Mouse (Mus musculus) brown adipose tissue, adult 24 weeks (tissue): ENCODE results near the gene Nudt15. TPM values are rescaled to one million over a fixed set of nuclear protein-coding genes. Genes with fewer than 3 reads are reported as not detected.

Source experiments
- H3K27ac ChIP-seq: fragments of 200-500 bp; replicated peaks from 2 replicates; pipeline ENCODE4 v1.5.1; 2012; ENCODE audit warnings: low read depth, mild to moderate bottlenecking, low read length
- H3K4me1 ChIP-seq: fragments of 200-500 bp; 2 replicates; pipeline ENCODE4 v1.6.1; 2012; ENCODE audit warnings: low read length, mixed read lengths; ENCODE audit not compliant: control insufficient read depth, insufficient read depth, insufficient read length
- H3K4me3 ChIP-seq: fragments of 200-500 bp; 2 replicates; pipeline ENCODE4 v1.5.1; 2012; ENCODE audit warnings: low read depth, mild to moderate bottlenecking, low read length, moderate library complexity; ENCODE audit not compliant: insufficient read depth
- polyA plus RNA-seq: library from polyadenylated mRNA; stranded (reverse); fragments of >200 nt; gene quantifications from 2 replicates; pipeline ENCODE4 v1.2.4, GENCODE M21; 2012; ENCODE audit not compliant: missing spikeins, insufficient read depth, insufficient read length

The Nudt15 gene
- polyA plus RNA-seq, 1 experiment, result 11.5 TPM

DNA sequence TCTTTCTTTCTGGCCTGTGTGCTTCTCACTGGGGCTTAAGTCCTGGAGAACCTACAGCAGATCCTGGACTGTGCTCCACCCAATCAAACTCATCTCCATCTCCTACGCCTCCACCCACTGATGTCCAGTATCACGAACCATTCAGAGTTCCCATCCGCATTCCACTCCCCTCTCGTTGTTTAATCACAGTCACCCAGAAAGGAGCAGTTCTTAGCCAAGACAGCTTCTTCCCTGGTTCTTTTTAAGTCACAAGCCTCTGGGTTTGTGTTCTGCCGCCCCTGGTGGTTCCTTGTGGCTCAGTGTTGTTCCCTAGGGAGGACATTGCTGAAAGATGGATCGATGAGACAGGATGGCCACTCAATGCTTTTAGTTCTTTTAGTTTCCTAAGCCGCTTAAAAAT lies 52.3 kb downstream of the Nudt15 start:
- no peak overlapping the region for H3K4me3 ChIP-seq
- H3K4me1 ChIP-seq, result no peaks in the 10 kb centered on the region
- no peak overlapping the region for H3K27ac ChIP-seq

GRCm38 (mm10) chr14:73494122-73494521 lies 53.9 kb downstream of the Nudt15 start:
- Histone ChIP-seq H3K4me3 (no peak overlapping the region), H3K4me1 (no peaks in the 10 kb centered on the region), H3K27ac (no peak overlapping the region)

GRCm38 (mm10) chr14:73493356-73493755 lies 54.7 kb downstream of the Nudt15 start:
- no peak overlapping the region for H3K4me3 ChIP-seq
- H3K4me1 ChIP-seq, result no peaks in the 10 kb centered on the region; the same call in 1 of the 2 replicates
- no peak overlapping the region for H3K27ac ChIP-seq

GRCm38 (mm10) chr14:73486641-73487040 lies 61.4 kb downstream of the Nudt15 start:
- no peak overlapping the region for H3K4me3 ChIP-seq
- no peak overlapping the region for H3K27ac ChIP-seq
- H3K4me1 ChIP-seq, result no peaks in the 10 kb centered on the region; the same call in 1 of the 2 replicates

DNA sequence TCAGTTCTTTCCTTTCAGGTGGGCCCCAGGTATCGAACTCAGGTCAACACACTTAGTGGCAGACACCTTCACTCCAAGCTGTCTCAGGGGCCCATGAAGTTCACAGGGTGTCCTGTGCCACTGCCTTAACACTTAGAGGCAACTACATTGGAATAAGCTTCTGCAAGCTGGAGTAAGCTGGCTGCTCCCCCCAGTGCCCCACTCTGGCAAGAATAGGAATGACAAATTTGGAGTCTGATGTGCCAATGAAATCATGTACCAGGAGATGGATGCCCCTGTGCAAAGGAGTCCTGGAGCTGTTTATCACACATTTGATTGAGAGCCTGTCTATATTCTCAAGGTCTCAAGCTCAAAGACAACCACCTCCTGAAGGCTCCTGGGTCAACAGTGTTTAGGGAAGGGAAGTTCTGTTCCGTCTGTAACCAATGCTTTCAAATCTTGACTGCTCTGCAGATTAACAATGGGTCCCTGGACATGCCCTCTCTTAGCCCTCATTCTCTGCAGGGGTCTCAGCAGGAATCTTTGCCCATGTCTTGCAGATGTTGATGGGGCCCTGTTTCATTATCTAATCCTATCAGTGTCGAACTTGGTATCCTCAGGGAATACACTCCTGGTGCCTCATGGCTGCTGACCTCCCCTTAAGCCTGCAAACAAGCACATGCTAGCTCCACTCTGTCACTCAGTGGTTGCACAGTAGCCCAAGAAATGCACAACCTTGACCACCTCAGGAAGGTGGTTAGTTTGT lies 63.5 kb downstream of the Nudt15 start:
- Histone ChIP-seq H3K27ac (no peak overlapping the region), H3K4me1 (no peaks in the 10 kb centered on the region; the same call in 1 of the 2 replicates), H3K4me3 (no peak overlapping the region)

DNA sequence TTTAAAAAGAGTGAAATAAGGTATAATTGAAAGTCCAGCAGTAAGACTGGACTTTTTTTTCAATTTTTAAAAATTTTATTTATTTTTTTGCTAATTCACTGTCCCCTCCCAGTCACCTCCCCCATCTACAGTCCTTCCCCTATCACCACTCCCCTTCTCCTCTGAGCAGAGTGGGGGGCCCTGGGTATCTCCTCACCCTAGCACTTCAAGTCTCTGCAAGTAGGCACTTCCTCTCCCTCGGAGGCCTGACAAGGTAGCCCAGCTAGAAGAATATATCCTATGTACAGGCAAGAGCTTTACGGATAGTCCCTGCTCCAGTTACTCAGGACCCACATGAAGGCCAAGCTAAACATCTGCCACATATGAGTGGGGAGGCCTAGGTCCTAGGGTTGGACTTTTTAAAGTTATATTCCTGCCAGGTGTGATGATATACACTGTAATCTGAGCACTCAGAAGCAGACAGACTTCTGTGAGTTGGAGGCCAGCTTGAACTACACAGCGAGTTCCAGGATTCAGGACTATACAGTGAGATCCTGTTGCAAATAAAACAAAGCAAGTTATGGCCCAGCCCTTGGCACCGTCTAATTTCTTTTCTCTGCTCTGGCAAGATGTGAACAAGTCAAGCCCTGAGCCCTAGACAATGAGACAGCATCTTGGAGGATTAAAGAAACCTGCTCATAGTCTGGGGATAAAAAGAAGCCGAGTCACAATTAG lies 64.4 kb downstream of the Nudt15 start:
- Histone ChIP-seq H3K27ac (no peak overlapping the region), H3K4me3 (no peak overlapping the region), H3K4me1 (no peaks in the 10 kb centered on the region; the same call in 1 of the 2 replicates)

DNA sequence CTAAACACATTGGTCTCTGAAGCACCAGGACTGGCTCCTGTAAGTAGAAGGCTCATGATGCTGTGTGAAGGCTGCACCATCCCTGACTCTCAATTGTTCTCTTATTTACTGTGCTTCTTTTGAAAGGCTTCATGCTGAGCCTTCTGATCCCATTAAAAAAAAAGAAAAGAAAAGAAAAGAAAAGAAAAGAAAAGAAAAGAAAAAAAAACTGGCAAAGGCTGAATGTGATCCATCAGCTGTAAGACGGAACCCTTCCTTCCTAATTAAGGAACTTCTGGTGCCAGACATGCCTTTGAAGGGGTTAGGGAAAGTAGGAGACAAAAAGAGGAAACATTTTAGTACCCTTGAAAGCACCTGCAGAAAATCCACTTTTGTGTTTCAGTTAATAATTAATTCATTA lies 68.3 kb downstream of the Nudt15 start:
- Histone ChIP-seq H3K4me3 (no peak overlapping the region), H3K4me1 (peaks cover 10% of the 10 kb centered on the region; the same call in 1 of the 2 replicates)

GRCm38 (mm10) chr14:73478321-73478720 lies 69.7 kb downstream of the Nudt15 start:
- Histone ChIP-seq H3K4me3 (no peak overlapping the region), H3K4me1 (peaks cover 17% of the 10 kb centered on the region; the same call in 1 of the 2 replicates)

More for the DNA sequence above, 68.3 kb downstream of the Nudt15 start:
- H3K27ac ChIP-seq, result no peak overlapping the region

GRCm38 (mm10) chr14:73477077-73477476 lies 71.0 kb downstream of the Nudt15 start:
- H3K27ac ChIP-seq, result peak overlapping the region; percentile 86
- H3K4me1 ChIP-seq, result peaks cover 17% of the 10 kb centered on the region; the same call in 1 of the 2 replicates
- H3K4me3 ChIP-seq, result no peak overlapping the region

More at GRCm38 (mm10) chr14:73478321-73478720, 69.7 kb downstream of the Nudt15 start:
- no peak overlapping the region for H3K27ac ChIP-seq

- H3K4me3 ChIP-seq, result no peak overlapping the region
- H3K27ac ChIP-seq, result peak overlapping the region; percentile 86
- peaks cover 17% of the 10 kb centered on the region; the same call in 1 of the 2 replicates for H3K4me1 ChIP-seq
Observed at GRCm38 (mm10) chr14:73476361-73476934, 71.6 kb downstream of the Nudt15 start.

GRCm38 (mm10) chr14:73475506-73475905 lies 72.5 kb downstream of the Nudt15 start:
- H3K4me3 ChIP-seq, result no peak overlapping the region
- H3K4me1 ChIP-seq, result peaks cover 17% of the 10 kb centered on the region; the same call in 1 of the 2 replicates
- H3K27ac ChIP-seq, result peak overlapping the region; percentile 86

DNA sequence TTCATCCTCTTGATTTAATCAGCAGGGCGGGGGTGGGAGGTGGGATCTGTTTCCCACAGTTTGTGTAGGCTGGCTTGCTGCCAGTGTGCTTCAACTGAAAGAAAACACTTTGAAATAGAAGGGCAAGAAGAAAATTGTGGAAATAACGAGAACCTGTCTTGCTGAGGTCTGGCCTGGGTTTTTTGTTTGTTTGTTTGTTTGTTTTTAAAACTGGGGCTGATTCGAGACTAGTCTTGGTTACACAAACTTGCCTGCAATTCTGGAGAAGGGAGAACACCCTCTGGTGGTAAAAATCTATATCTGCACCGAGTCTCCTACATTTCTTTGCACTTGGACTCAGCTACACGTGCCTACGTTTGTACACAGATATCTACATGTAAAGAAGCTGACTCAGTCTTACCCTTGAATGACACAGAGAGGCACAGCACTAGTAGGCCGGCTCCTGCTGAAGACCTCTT lies 73.4 kb downstream of the Nudt15 start:
- Histone ChIP-seq H3K4me1 (peaks cover 17% of the 10 kb centered on the region; the same call in 1 of the 2 replicates), H3K4me3 (0 out of 2 replicates have a peak overlapping the region, but pooled peaks have one; percentile 9), H3K27ac (peak overlapping the region; percentile 91)

DNA sequence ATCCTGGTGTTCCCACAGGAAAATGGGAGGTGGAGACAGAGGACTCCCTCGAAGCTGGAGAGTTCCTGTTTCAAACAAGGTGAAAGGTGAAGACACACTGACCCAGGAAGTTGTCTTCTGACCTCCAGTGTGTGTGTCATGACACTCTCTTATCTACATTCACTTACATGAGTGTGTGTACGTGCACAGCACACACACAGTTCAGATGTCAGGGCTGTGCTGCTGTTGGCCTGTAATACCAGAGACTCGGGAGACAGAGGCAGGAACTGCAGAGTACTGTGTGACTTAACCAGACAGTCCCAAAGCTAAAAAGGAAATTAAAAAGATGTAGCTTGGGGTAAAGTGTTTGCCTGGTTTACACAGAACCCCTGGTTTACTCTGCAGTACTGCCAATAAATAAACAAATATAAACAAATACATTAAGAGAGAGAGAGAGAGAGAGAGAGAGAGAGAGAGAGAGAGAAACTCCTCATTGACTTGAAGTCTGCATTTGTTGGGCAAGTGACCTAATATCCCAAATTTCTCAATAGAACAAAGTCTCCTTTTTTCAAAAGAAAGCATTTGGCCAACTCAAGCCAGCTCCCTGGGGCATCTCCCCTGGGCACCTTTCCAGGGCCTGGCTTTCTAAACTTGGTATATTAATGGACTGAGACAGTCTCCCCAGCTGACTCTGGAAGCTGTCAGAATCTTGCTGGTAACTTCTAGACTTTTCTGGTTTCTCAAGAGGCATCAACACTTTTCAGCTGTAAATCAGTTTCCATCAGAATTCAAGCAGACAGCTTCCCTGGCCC lies 74.2 kb downstream of the Nudt15 start:
- Histone ChIP-seq H3K4me3 (no peak overlapping the region), H3K4me1 (peaks cover 17% of the 10 kb centered on the region; the same call in 1 of the 2 replicates), H3K27ac (peak overlapping the region; percentile 91)

- H3K4me1 ChIP-seq, result peaks cover 17% of the 10 kb centered on the region; the same call in 1 of the 2 replicates
- H3K27ac ChIP-seq, result no peak overlapping the region
- H3K4me3 ChIP-seq, result no peak overlapping the region
Observed at GRCm38 (mm10) chr14:73472205-73472604, 75.8 kb downstream of the Nudt15 start.
